Mouse (Mus musculus): Measurements from ENCODE around the gene Rbm39. TPM values are rescaled to one million over a fixed set of nuclear protein-coding genes. Genes with fewer than 3 reads are reported as not detected.

Gene Rbm39
- polyA plus RNA-seq, 1 experiment from 2014 or later, result 723 TPM

- DNase-seq (ENCODE audit: low spot score) (peak; percentile 62), ATAC-seq (ENCODE audit: insufficient number of reproducible peaks, low FRiP score, low TSS enrichment, low read depth) (peak; percentile 62)
- Histone ChIP-seq H3K27ac (replicated peaks; ENCODE audit: low read depth, low read length) (peak overlapping the region; percentile 84; the same call in 1 of the 2 replicates), H3K9me3 (ENCODE audit: control insufficient read depth, low read length) (no peaks in the 10 kb centered on the region), H3K27me3 (ENCODE audit: control insufficient read depth, insufficient read depth, low read length) (no peaks in the 10 kb centered on the region), H3K4me1 (ENCODE audit: control insufficient read depth, insufficient read depth, low read length) (no peaks in the 10 kb centered on the region), H3K4me3 (ENCODE audit: low read depth, low read length) (peak overlapping the region; percentile 91), H3K4me2 (ENCODE audit: low read depth, severe bottlenecking) (peak overlapping the region; percentile 70), H3K9ac (ENCODE audit: low read length) (peak overlapping the region; percentile 94), H3K36me3 (ENCODE audit: control insufficient read depth, insufficient read depth, low read length) (no peaks in the 10 kb centered on the region; the same call in 1 of the 2 replicates)
- under 1% methylated on average over 16 of the region's 16 CpGs for WGBS
Observed at GRCm38 (mm10) chr2:156110627-156111357, 69.2 kb downstream of the Rbm39 start.

Other genes with a start within 250 kb of the Rbm39 start
- gene Uqcc1, start 249.9 kb downstream of the Rbm39 start, polyA plus RNA-seq (2014; fragmentation: Nextera tagmentation; extraction: Ambion mirVana), result 60.4 and 82.2 TPM in 2 replicates
- gene Gm15557, start 239.5 kb downstream of the Rbm39 start, polyA plus RNA-seq (2014; fragmentation: Nextera tagmentation; extraction: Ambion mirVana), result 0.33 TPM in 1 of 2 replicates, not detected in the other
- gene Gdf5, start 234.9 kb downstream of the Rbm39 start, polyA plus RNA-seq (2014; fragmentation: Nextera tagmentation; extraction: Ambion mirVana), result 18.4 and 23.3 TPM in 2 replicates
- gene Cep250, start 223.8 kb downstream of the Rbm39 start, polyA plus RNA-seq (2014; fragmentation: Nextera tagmentation; extraction: Ambion mirVana), result 20.5 and 23.6 TPM in 2 replicates
- 1.6 and 3.1 TPM in 2 replicates for gene 6430550D23Rik, start 172.3 kb downstream of the Rbm39 start, polyA plus RNA-seq (2014; fragmentation: Nextera tagmentation; extraction: Ambion mirVana)
- gene Ergic3, start 172.2 kb downstream of the Rbm39 start, polyA plus RNA-seq (2014; fragmentation: Nextera tagmentation; extraction: Ambion mirVana), result 178 and 188 TPM in 2 replicates
- gene Fer1l4, start 127.3 kb downstream of the Rbm39 start, polyA plus RNA-seq (2014; fragmentation: Nextera tagmentation; extraction: Ambion mirVana), result not detected in 2 replicates
- 3.7 and 3.9 TPM in 2 replicates for gene Spag4, start 115.1 kb downstream of the Rbm39 start, polyA plus RNA-seq (2014; fragmentation: Nextera tagmentation; extraction: Ambion mirVana)
- 61.4 and 61.9 TPM in 2 replicates for gene Cpne1, start 68.3 kb downstream of the Rbm39 start, polyA plus RNA-seq (2014; fragmentation: Nextera tagmentation; extraction: Ambion mirVana)
- 42.9 and 51.1 TPM in 2 replicates for gene Rbm12, start 68.3 kb downstream of the Rbm39 start, polyA plus RNA-seq (2014; fragmentation: Nextera tagmentation; extraction: Ambion mirVana)
- gene Gm28036, start 53.1 kb downstream of the Rbm39 start, polyA plus RNA-seq (2014; fragmentation: Nextera tagmentation; extraction: Ambion mirVana), result 20.5 and 21.9 TPM in 2 replicates
- gene Romo1, start 36.2 kb downstream of the Rbm39 start, polyA plus RNA-seq (2014; fragmentation: Nextera tagmentation; extraction: Ambion mirVana), result 408 and 417 TPM in 2 replicates
- gene Nfs1, start 36.1 kb downstream of the Rbm39 start, polyA plus RNA-seq (2014; fragmentation: Nextera tagmentation; extraction: Ambion mirVana), result 33.0 and 34.9 TPM in 2 replicates
- gene Phf20, start 16.2 kb upstream of the Rbm39 start, polyA plus RNA-seq (2014; fragmentation: Nextera tagmentation; extraction: Ambion mirVana), result 81.0 and 89.2 TPM in 2 replicates
- 2.7 and 3.1 TPM in 2 replicates for gene Cnbd2, start 132.1 kb upstream of the Rbm39 start, polyA plus RNA-seq (2014; fragmentation: Nextera tagmentation; extraction: Ambion mirVana)
- 70.1 and 72.0 TPM in 2 replicates for gene Scand1, start 132.5 kb upstream of the Rbm39 start, polyA plus RNA-seq (2014; fragmentation: Nextera tagmentation; extraction: Ambion mirVana)
- 2.1 and 2.2 TPM in 2 replicates for gene Epb41l1, start 240.7 kb upstream of the Rbm39 start, polyA plus RNA-seq (2014; fragmentation: Nextera tagmentation; extraction: Ambion mirVana)

Data from limb, embryonic 11.5 days (tissue).